Mouse (Mus musculus) frontal cortex, postnatal 14 days (tissue): ENCODE measurements at regions not wholly inside any gene's neighbourhood (a gene's known extent, or its start where the extent isn't known, plus 50 kb on each side); places are given as distances from the start of the nearest gene placed in this dataset.

Source experiments
- DNase-seq, 2 experiments: peaks; one replicate each; pipeline ENCODE4 v3.0.0; 2022; ENCODE audit warnings: low spot score in 2 of 2

DNA sequence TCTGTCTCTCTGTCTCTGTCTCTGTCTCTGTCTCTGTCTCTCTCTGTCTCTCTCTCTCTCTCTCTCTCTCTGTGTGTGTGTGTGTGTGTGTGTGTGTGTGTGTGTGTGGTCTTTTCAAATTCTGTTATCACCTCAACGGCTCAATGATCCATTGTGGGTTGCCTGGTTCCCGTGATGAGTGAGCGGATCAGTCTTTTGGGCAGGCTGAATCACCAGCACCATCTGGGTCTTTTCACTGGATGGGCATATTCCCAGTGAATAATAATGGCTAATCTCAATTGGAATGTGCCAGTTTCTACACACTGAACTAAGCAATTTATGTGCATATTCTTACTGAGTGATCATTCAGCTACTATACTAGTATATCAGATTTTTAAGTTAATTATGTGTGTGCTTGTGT, 216.4 kb downstream of the Lmx1a start:
- no peak for DNase-seq

- DNase-seq = no peak
Measured at GRCm38 (mm10) chr1:167912074-167912473, 223.0 kb downstream of the Lmx1a start.

GRCm38 (mm10) chr1:167914982-167915561, 226.0 kb downstream of the Lmx1a start:
- peak; percentile 38 to 85 for DNase-seq

GRCm38 (mm10) chr1:167915578-167916275, 226.7 kb downstream of the Lmx1a start:
- DNase-seq = no peak

- no peak for DNase-seq
Measured at GRCm38 (mm10) chr1:167922917-167923316, 233.9 kb downstream of the Lmx1a start.

DNA sequence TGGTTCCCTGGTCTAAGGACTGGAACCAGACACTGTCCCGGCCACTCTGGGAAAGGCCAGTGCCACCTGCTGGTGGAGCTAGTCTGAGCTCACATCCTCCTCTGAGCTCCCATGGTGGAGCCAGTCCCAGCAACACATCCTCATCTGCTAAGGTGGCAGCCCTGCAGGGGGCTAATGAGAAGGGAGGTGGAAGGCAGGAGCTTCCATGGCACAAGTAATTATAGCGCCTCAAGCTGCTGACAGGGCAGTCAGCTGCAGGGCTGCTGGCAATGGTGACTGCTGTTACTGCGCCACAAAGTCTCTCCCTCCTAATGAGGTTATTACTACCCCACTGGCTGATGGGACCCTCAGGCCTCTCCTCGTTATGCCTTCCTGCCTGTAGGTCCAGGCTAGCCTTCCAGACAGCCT, 239.0 kb downstream of the Lmx1a start:
- DNase-seq = no peak

- DNase-seq = no peak
Measured at GRCm38 (mm10) chr1:167929729-167930341, 240.8 kb downstream of the Lmx1a start.

GRCm38 (mm10) chr1:167932088-167932487, 243.1 kb downstream of the Lmx1a start:
- DNase-seq = no peak

DNA sequence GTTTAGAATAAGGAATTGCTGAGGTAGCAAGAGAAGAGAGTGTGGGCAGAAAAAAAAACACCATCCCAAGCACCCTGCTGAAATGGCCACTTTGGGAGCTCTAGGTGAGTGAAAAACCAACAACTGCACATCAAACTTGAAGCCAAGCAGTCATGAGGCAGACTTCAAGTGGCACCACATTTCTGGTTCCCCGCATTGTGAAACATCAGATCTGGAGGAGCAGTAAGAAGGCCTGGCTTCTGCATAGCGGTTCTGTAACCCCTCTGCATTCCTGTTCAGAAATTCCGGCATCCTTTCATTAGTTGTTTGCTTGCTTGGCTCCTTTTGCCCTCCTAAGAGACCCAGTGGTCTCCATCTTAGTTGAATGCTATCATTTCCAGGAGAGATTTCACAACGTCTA, 247.7 kb downstream of the Lmx1a start:
- no peak for DNase-seq

GRCm38 (mm10) chr1:167938176-167938575, 249.1 kb downstream of the Lmx1a start:
- DNase-seq = no peak

DNA sequence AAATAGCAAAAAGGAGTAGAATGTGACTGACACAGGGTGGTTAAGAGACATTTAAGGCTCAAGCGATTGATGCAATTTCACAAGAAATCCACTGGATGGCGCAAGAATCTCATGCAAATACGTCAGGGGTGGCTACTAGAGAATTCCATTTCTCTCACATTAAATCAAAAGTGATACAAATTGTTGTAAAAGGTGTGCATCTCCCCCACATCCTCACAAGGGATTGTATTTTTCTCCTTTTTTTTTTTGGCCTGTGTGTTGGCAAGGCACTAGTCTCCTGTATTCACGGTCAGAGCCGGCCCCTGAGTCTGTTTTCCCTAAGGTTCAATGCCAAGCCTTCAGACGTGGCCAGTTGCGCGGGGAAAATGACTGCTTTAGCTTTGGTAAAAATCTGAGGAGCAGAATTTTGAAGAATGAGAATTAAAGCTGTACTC, 253.0 kb downstream of the Lmx1a start:
- no peak for DNase-seq

DNA sequence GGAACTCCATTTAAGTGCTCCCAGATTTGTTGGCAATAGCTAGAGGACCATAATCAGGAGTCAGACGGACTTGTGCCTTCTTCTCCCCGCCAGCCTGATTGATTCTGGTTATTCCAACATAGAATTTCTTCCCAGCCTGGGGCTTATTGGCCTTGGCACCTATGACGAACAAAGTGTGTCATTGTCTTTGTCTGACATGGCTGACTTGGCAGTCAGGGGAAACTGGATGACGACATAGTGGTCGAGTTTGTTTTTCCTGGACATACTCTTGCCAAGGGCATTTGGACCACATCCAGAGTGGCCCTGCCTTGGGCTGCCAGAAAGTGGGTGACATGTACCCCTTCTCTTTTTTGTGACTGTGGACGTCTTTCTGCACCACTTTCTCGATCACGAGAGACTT, 254.1 kb downstream of the Lmx1a start:
- no peak for DNase-seq

- DNase-seq = peak; percentile 41 to 53
Measured at GRCm38 (mm10) chr1:167945615-167946252, 256.7 kb downstream of the Lmx1a start.

DNA sequence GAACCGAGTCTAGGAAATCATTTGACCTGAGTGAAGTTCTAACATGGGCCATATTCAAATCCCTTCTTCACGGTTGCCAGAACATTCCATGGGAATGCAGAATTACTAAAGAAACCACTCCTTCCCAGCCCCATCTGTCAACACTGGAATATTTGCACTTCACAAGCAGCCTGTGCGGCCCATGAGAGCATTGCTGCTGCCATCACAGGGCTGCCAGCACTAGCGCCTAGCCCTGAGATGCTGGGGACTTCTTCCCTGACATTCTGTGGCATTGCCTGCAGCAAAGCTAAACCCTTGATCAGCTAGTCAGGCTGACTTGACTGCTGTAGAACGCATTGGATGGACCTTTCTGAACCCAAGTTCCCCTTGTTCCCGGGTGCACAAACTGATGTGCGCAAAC, 258.8 kb downstream of the Lmx1a start:
- DNase-seq = no peak

DNA sequence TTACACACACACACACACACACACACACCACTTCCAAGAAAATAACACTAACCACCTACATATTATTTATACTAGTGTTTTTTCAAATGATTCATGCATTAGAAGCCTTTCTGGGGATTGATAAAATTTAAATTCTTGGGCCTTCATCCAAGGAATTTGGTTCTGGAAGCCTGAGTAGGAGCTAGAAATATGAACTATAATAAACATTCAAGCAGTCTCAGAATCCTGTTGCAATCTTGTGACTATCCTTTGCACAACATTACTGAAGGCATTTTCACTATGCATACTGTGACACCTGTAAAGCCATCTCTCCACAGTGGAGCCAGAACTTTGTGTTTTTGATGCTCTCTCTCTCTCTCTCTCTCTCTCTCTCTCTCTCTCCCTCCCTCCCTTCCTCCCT, 262.7 kb downstream of the Lmx1a start:
- DNase-seq = no peak

DNA sequence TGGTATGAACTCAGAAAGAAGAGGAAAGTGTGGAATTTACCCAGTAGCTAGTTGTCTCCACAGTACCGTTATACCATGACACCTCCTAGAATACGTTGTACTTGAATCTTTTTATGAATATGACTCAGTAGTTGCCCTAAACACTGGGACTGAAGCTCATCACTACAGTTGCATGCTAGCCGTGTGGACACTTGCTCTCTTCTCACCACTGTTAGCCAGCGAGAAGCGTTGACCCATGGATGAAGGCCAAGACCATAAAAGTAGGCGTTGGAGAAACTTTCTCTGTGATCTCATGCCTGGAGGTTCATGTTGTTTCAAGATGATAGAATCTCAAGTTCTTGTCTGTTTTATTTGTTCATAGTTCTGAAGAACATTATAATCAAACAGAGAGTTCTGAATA, 269.5 kb downstream of the Lmx1a start:
- no peak for DNase-seq

- no peak for DNase-seq
Measured at GRCm38 (mm10) chr1:167969545-167969944, 280.5 kb downstream of the Lmx1a start.

- DNase-seq = no peak
Measured at GRCm38 (mm10) chr1:167969985-167970384, 280.9 kb downstream of the Lmx1a start.

DNA sequence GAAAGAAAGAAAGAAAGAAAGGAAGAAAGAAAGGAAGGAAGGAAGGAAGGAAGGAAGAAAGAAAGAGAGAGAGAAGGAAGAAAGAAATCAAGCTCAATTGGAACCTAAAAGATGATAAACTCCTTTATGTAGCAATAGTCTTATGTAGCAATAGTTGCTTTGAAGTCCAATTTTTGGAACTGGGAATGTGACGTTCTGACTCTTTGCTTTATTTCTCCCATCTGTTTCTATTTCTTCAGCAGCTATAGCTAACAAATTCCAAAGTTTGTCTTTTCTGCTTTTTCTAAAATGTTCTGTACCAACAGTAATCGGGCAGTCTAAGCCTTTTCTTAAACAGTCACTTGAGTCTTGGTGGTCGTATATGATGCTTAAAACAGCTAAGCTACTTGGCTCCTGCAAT, 287.7 kb downstream of the Lmx1a start:
- DNase-seq = no peak

DNA sequence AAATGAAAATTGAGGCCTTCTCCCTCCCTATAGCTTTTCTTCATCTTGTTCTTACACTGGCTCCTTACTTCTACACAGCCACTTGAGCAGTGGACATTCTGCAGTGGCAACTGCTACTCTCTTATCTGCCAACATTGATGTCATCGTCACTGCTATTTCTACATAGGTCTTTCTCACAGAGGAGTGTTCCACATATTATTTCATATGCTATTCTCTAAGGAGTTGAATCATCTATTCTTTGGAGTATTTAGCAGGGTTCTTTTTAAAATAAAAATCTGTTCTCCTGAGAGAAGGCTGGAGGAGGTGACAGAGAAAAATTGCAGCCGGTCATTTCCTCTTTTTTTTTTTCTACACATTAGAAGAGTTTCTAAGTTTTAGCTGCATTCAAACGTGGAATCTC, 290.1 kb downstream of the Lmx1a start:
- DNase-seq = no peak

- DNase-seq = no peak
Measured at GRCm38 (mm10) chr1:167979588-167979987, 290.6 kb downstream of the Lmx1a start.

GRCm38 (mm10) chr1:167981292-167981691, 292.3 kb downstream of the Lmx1a start:
- DNase-seq = no peak

- DNase-seq = no peak
Measured at GRCm38 (mm10) chr1:168007456-168007855, 318.4 kb downstream of the Lmx1a start.
